Mouse (Mus musculus): ENCODE data around the gene Hdgfl2. TPM values are rescaled to one million over a fixed set of nuclear protein-coding genes. Genes with fewer than 3 reads are reported as not detected.

Gene Hdgfl2
- total and polyA plus RNA-seq, 3 experiments: 35.3 to 93.6 (median 68.9) TPM

GRCm38 (mm10) chr17:56148280-56148679 is 68.8 kb downstream of the Hdgfl2 start:
- H3K9ac ChIP-seq (ENCODE audit: insufficient read depth, low read depth): no peak overlapping the region
- TF ChIP-seq ELF1 (IDR thresholded peaks at IDR 0.05; ENCODE audit: low read depth, low read length) (no peak; the same call in 1 of the 2 replicates), TCF12 (IDR thresholded peaks at IDR 0.05; ENCODE audit: low read depth, low read length) (peak; percentile 87; the same call in 1 of the 2 replicates), CTCF (conservative IDR thresholded peaks at IDR 0.05 in 1 of 2, IDR thresholded peaks at IDR 0.05 in 1 of 2; ENCODE audit: low read depth in 2 of 2, low read length in 2 of 2) (no peak), IRF4 (IDR thresholded peaks at IDR 0.05; ENCODE audit: low read depth, low read length) (peak; percentile 39; the same call in 1 of the 2 replicates), MXI1 (IDR thresholded peaks at IDR 0.05; ENCODE audit: low read depth, low read length) (0 out of 2 replicates have a peak, but pooled peaks have one; percentile 27), RAD21 (IDR thresholded peaks at IDR 0.05; ENCODE audit: low read depth, low read length) (no peak), NELFE (IDR thresholded peaks at IDR 0.05; ENCODE audit: low read depth, low read length) (no peak), UBTF (IDR thresholded peaks at IDR 0.05; ENCODE audit: low read depth, low read length) (no peak), E2F4 (IDR thresholded peaks at IDR 0.05; ENCODE audit: insufficient replicate concordance, low read depth, low read length) (no peak), POLR2A (IDR thresholded peaks at IDR 0.05; ENCODE audit: low read depth, low read length) (no peak), ETS1 (conservative IDR thresholded peaks at IDR 0.05; ENCODE audit: low read depth, low read length) (peak; percentile 66), MEF2A (IDR thresholded peaks at IDR 0.05; ENCODE audit: borderline replicate concordance, low read depth, low read length) (peak; percentile 25; the same call in 1 of the 2 replicates), MAX (IDR thresholded peaks at IDR 0.05; ENCODE audit: low read length) (peak; percentile 56; the same call in 1 of the 2 replicates), SIN3A (IDR thresholded peaks at IDR 0.05; ENCODE audit: low read length) (no peak), GABPA (IDR thresholded peaks at IDR 0.05; ENCODE audit: insufficient replicate concordance, low read depth, low read length) (no peak), PAX5 (IDR thresholded peaks at IDR 0.05; ENCODE audit: low read length) (no peak), ZMIZ1 (IDR thresholded peaks at IDR 0.05; ENCODE audit: low read depth, low read length) (no peak), MYC (IDR thresholded peaks at IDR 0.05; ENCODE audit: low read depth, low read length) (no peak), SMC3 (IDR thresholded peaks at IDR 0.05; ENCODE audit: low read depth, low read length) (no peak), MAFK (IDR thresholded peaks at IDR 0.05; ENCODE audit: insufficient replicate concordance, low read length) (no peak), EP300 (IDR thresholded peaks at IDR 0.05; ENCODE audit: low read length) (peak; percentile 42; the same call in 1 of the 2 replicates), MAZ (IDR thresholded peaks at IDR 0.05; ENCODE audit: low read depth, low read length) (no peak), USF2 (conservative IDR thresholded peaks at IDR 0.05; ENCODE audit: low read depth, low read length) (no peak), CHD2 (IDR thresholded peaks at IDR 0.05; ENCODE audit: low read length) (no peak), ZC3H11A (IDR thresholded peaks at IDR 0.05; ENCODE audit: low read depth, low read length) (no peak), ZNF384 (IDR thresholded peaks at IDR 0.05; ENCODE audit: low read depth, low read length) (peak; percentile 32), KAT2A (IDR thresholded peaks at IDR 0.05; ENCODE audit: insufficient replicate concordance, low read length) (no peak), JUN (IDR thresholded peaks at IDR 0.05; ENCODE audit: insufficient read depth, low read depth, low read length) (no peak), USF1 (IDR thresholded peaks at IDR 0.05; ENCODE audit: low read depth, low read length) (no peak), CHD1 (IDR thresholded peaks at IDR 0.05; ENCODE audit: low read depth, low read length) (no peak), TBP (conservative IDR thresholded peaks at IDR 0.05; ENCODE audit: low read depth, low read length) (no peak), NRF1 (IDR thresholded peaks at IDR 0.05; ENCODE audit: low read depth, low read length) (no peak), JUND (conservative IDR thresholded peaks at IDR 0.05; ENCODE audit: low read depth, low read length) (no peak), POLR2AphosphoS2 (IDR thresholded peaks at IDR 0.05; ENCODE audit: low read depth, low read length) (no peak), HCFC1 (IDR thresholded peaks at IDR 0.05; ENCODE audit: low read depth, low read length) (no peak), ZKSCAN1 (IDR thresholded peaks at IDR 0.05; ENCODE audit: borderline replicate concordance, low read depth, low read length) (no peak), BHLHE40 (IDR thresholded peaks at IDR 0.05; ENCODE audit: low read depth, low read length) (peak; percentile 89), RCOR1 (conservative IDR thresholded peaks at IDR 0.05; ENCODE audit: low read depth, low read length) (no peak)
- H3K4me2 ChIP-seq (ENCODE audit: insufficient read depth, low read depth, poor library complexity, severe bottlenecking): no peak overlapping the region
- no peaks in the 10 kb centered on the region for H3K79me2 ChIP-seq (replicated peaks; ENCODE audit: control insufficient read depth, extremely low read depth, insufficient read depth, poor library complexity, severe bottlenecking)
- DNase-seq (ENCODE audit: extremely low read depth): peak; percentile 75
- peaks cover 95% of the 10 kb centered on the region for H3K27me3 ChIP-seq (replicated peaks)
- H3K9me3 ChIP-seq (replicated peaks; ENCODE audit: low read length): no peaks in the 10 kb centered on the region
- dilution Hi-C loops (cut with MboI; ENCODE audit: extremely low pct_ligation_motif_present, extremely low pct_unique_long_range_greater_than_20kb, low sequenced_read_pairs): no loop called here
- peaks cover 27 to 72% of the 10 kb centered on the region in 2 experiments for H3K4me1 ChIP-seq (ENCODE audit: control insufficient read depth in 1 of 2, insufficient read depth in 2 of 2)
- H3K36me3 ChIP-seq (replicated peaks in 1 of 2; ENCODE audit: control insufficient read depth in 1 of 2, insufficient read depth in 1 of 2, low read length in 1 of 2): no peaks in the 10 kb centered on the region
- in situ Hi-C loops (cut with MboI; ENCODE audit: low pct_ligation_motif_present, low pct_unique_long_range_greater_than_20kb, low sequenced_read_pairs): no loop called here
- H3K4me3 ChIP-seq (replicated peaks in 1 of 3; ENCODE audit: low read depth in 2 of 3, low read length in 2 of 3, poor library complexity in 1 of 3): no peak overlapping the region
- no peak overlapping the region for H3K27ac ChIP-seq (ENCODE audit: insufficient read depth, low read depth)
